Comparison of ENCODE assay signal across 8 mouse cellular contexts in the genomic region with DNA sequence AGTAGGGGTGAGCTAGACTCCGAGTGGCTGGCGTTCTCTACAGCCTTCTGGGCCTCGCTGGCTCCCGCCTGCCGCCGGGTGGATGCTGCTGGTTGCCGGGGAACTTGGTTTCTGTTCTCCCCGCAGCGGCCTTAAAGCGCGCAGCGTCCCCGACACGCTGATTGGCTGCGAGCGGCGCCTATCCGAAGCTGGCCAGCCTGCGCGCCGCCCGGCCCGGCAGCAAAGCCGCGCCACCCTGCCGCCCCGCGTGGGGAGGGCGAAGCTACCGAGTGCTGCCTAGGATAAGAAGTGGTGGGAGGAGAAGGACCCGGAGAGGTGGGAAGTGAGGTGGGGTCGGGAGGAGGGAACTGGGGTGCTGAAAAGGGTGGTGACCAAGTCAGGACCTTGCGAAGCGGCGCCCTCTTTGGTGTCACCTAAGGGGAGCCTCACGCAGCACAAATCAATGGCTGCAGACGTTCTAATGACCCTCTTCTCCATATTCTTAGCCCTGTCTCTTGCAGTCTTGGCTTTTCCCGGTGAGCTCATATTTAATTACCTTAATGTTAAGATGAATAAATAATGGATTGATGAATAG. TPM values are rescaled to one million over a fixed set of nuclear protein-coding genes. Genes with fewer than 3 reads are reported as not detected.
DNase-seq lines count a peak whose midpoint lies in the region; ATAC-seq and TF ChIP-seq lines count a peak whose summit lies in the region.

No protein-coding gene starts in this region.

- WGBS in embryonic facial prominence, embryonic 10.5 days = under 1% methylated on average over 38 of the region's 38 CpGs
- under 1% methylated on average over 38 of the region's 38 CpGs for WGBS in heart, embryonic 10.5 days
- WGBS in lung, postnatal 0 days = under 1% methylated on average over 38 of the region's 38 CpGs

- peaks cover 22% of the 10 kb centered on the region for H3K36me3 ChIP-seq in embryonic facial prominence, embryonic 10.5 days (replicated peaks)
- no peaks in the 10 kb centered on the region for H3K36me3 ChIP-seq in heart, embryonic 10.5 days
- H3K36me3 ChIP-seq in lung, postnatal 0 days (ENCODE audit: insufficient read depth, low read length) = no peaks in the 10 kb centered on the region

- peak; percentile 90 for ATAC-seq in lung, postnatal 0 days

- H3K4me2 ChIP-seq in lung, postnatal 0 days (replicated peaks; ENCODE audit: low read depth, low read length) = peak overlapping the region; percentile 89

- DNase-seq in right cerebral cortex, adult 18-20 months = peak; percentile 40
- DNase-seq in right cerebral cortex, postnatal 36 days (ENCODE audit: low spot score in 2 of 2) = no peak
- peak; percentile 93 for DNase-seq in embryonic facial prominence, embryonic 10.5 days (ENCODE audit: low spot score)
- peak; percentile 86 for DNase-seq in heart, embryonic 10.5 days (ENCODE audit: low spot score)
- peak; percentile 45 to 52 for DNase-seq in kidney, adult 8-10 months
- DNase-seq in lung, postnatal 0 days (ENCODE audit: low spot score) = peak; percentile 86
- peak; percentile 58 for DNase-seq in retina, postnatal 7 days (ENCODE audit: low read depth, low spot score)
- DNase-seq in frontal cortex, postnatal 14 days (ENCODE audit: low spot score in 2 of 2) = no peak

- TF ChIP-seq EP300 in lung, postnatal 0 days (IDR thresholded peaks at IDR 0.05) = no peak

- no peak overlapping the region for H3K9ac ChIP-seq in lung, postnatal 0 days (replicated peaks; ENCODE audit: low read depth)

- TF ChIP-seq CTCF in lung, postnatal 0 days (IDR thresholded peaks at IDR 0.05) = peak; percentile 26; the same call in 1 of the 2 replicates

- peak overlapping the region; percentile 82 for H3K4me3 ChIP-seq in embryonic facial prominence, embryonic 10.5 days
- H3K4me3 ChIP-seq in heart, embryonic 10.5 days = peak overlapping the region; percentile 71
- H3K4me3 ChIP-seq in lung, postnatal 0 days (ENCODE audit: low read depth, low read length) = peak overlapping the region; percentile 55

- peaks cover 100% of the 10 kb centered on the region for H3K27me3 ChIP-seq in embryonic facial prominence, embryonic 10.5 days (replicated peaks; ENCODE audit: low read depth, poor library complexity, severe bottlenecking)
- H3K27me3 ChIP-seq in heart, embryonic 10.5 days (ENCODE audit: insufficient read depth, poor library complexity, severe bottlenecking) = peaks cover 99% of the 10 kb centered on the region
- peaks cover 85% of the 10 kb centered on the region for H3K27me3 ChIP-seq in lung, postnatal 0 days (replicated peaks; ENCODE audit: insufficient read depth, low read length)

- peaks cover 86% of the 10 kb centered on the region for H3K4me1 ChIP-seq in embryonic facial prominence, embryonic 10.5 days
- H3K4me1 ChIP-seq in heart, embryonic 10.5 days = peaks cover 34% of the 10 kb centered on the region
- H3K4me1 ChIP-seq in lung, postnatal 0 days (ENCODE audit: insufficient read depth, low read depth, low read length) = peaks cover 20% of the 10 kb centered on the region

- peak overlapping the region; percentile 95 for H3K27ac ChIP-seq in embryonic facial prominence, embryonic 10.5 days (replicated peaks)
- H3K27ac ChIP-seq in heart, embryonic 10.5 days = peak overlapping the region; percentile 77; the same call in 1 of the 2 replicates
- H3K27ac ChIP-seq in lung, postnatal 0 days (ENCODE audit: low read length) = no peak overlapping the region

- no peaks in the 10 kb centered on the region for H3K9me3 ChIP-seq in embryonic facial prominence, embryonic 10.5 days
- H3K9me3 ChIP-seq in heart, embryonic 10.5 days = no peaks in the 10 kb centered on the region
- no peaks in the 10 kb centered on the region for H3K9me3 ChIP-seq in lung, postnatal 0 days (ENCODE audit: low read length)

RNA-seq across cellular contexts. Expression of a gene that starts 7.0 kb away (rescaled TPM):
- polyA plus RNA-seq in embryonic facial prominence, embryonic 10.5 days (2016; fragmentation: Nextera tagmentation; extraction: Ambion mirVana) = 38.4 and 45.4 TPM in 2 replicates
- 2.5 and 5.4 TPM in 2 replicates for polyA plus RNA-seq in heart, embryonic 10.5 days (2016; fragmentation: Nextera tagmentation; extraction: Ambion mirVana)
- 0.70 and 0.92 TPM in 2 replicates for polyA plus RNA-seq in lung, postnatal 0 days (2015; fragmentation: Nextera tagmentation; extraction: Ambion mirVana)

Comparison
In these comparisons a context has a peak if more than half of its experiments do, and no peak if none do; other contexts are left out.
1. DNase-seq: peak in right cerebral cortex, adult 18-20 months (single experiment), embryonic facial prominence, embryonic 10.5 days (single experiment), heart, embryonic 10.5 days (single experiment), kidney, adult 8-10 months (2 of 2), lung, postnatal 0 days (single experiment) and retina, postnatal 7 days (single experiment); none in right cerebral cortex, postnatal 36 days (0 of 2) and frontal cortex, postnatal 14 days (0 of 2).
2. Peak in every context shown above with its lines, with median percentiles within 50 percentile points of each other: H3K4me3 ChIP-seq.